Mouse (Mus musculus) CH12.LX (cell line): ENCODE data around the gene Timm13.

ENCODE experiments used
- BHLHE40 ChIP-seq: IDR thresholded peaks from 2 replicates; pipeline ENCODE4 v1.6.1; 2011; ENCODE audit warnings: mild to moderate bottlenecking, low read depth, low read length, improper control_type of control experiment
- CHD1 ChIP-seq: IDR thresholded peaks from 2 replicates; pipeline ENCODE4 v1.6.1; 2012; ENCODE audit warnings: low read depth, low read length, improper control_type of control experiment, inconsistent platforms
- CTCF ChIP-seq, 2 experiments: IDR thresholded peaks in 1 of 2; conservative IDR thresholded peaks in 1 of 2; 2 replicates each; pipeline ENCODE4 v1.5.1; 2011 to 2012; ENCODE audit warnings: low read depth in 2 of 2, low read length in 2 of 2, improper control_type of control experiment in 1 of 2, inconsistent platforms in 1 of 2, mild to moderate bottlenecking in 1 of 2, moderate library complexity in 1 of 2
- ELF1 ChIP-seq: IDR thresholded peaks from 2 replicates; pipeline ENCODE4 v1.6.1; 2014; ENCODE audit warnings: low read depth, mild to moderate bottlenecking, inconsistent platforms, low read length, improper control_type of control experiment
- EP300 ChIP-seq: IDR thresholded peaks from 2 replicates; pipeline ENCODE4 v1.6.1; 2011; ENCODE audit warnings: low read length, improper control_type of control experiment
- GABPA ChIP-seq: IDR thresholded peaks from 2 replicates; pipeline ENCODE4 v1.6.1; 2012; ENCODE audit warnings: low read depth, low read length, improper control_type of control experiment, inconsistent platforms; ENCODE audit not compliant: insufficient replicate concordance
- HCFC1 ChIP-seq: IDR thresholded peaks from 2 replicates; pipeline ENCODE4 v1.6.1; 2012; ENCODE audit warnings: low read depth, mild to moderate bottlenecking, inconsistent platforms, low read length, improper control_type of control experiment
- KAT2A ChIP-seq: IDR thresholded peaks from 2 replicates; pipeline ENCODE4 v1.6.1; 2012; ENCODE audit warnings: low read length, improper control_type of control experiment, inconsistent platforms; ENCODE audit not compliant: insufficient replicate concordance
- MAFK ChIP-seq: IDR thresholded peaks from 2 replicates; pipeline ENCODE4 v1.6.1; 2011; ENCODE audit warnings: low read length, improper control_type of control experiment; ENCODE audit not compliant: insufficient replicate concordance
- NRF1 ChIP-seq: IDR thresholded peaks from 2 replicates; pipeline ENCODE4 v1.6.1; 2014; ENCODE audit warnings: low read depth, mild to moderate bottlenecking, inconsistent platforms, low read length, improper control_type of control experiment, moderate library complexity
- SIN3A ChIP-seq: IDR thresholded peaks from 2 replicates; pipeline ENCODE4 v1.6.1; 2012; ENCODE audit warnings: low read length, improper control_type of control experiment, inconsistent platforms
- TBP ChIP-seq: conservative IDR thresholded peaks from 2 replicates; pipeline ENCODE4 v1.6.1; 2011; ENCODE audit warnings: low read depth, low read length, improper control_type of control experiment
- USF1 ChIP-seq: IDR thresholded peaks from 2 replicates; pipeline ENCODE4 v1.6.1; 2014; ENCODE audit warnings: low read depth, mild to moderate bottlenecking, inconsistent platforms, low read length, improper control_type of control experiment
- USF2 ChIP-seq: conservative IDR thresholded peaks from 2 replicates; pipeline ENCODE4 v1.6.1; 2011; ENCODE audit warnings: low read depth, low read length, improper control_type of control experiment

DNA sequence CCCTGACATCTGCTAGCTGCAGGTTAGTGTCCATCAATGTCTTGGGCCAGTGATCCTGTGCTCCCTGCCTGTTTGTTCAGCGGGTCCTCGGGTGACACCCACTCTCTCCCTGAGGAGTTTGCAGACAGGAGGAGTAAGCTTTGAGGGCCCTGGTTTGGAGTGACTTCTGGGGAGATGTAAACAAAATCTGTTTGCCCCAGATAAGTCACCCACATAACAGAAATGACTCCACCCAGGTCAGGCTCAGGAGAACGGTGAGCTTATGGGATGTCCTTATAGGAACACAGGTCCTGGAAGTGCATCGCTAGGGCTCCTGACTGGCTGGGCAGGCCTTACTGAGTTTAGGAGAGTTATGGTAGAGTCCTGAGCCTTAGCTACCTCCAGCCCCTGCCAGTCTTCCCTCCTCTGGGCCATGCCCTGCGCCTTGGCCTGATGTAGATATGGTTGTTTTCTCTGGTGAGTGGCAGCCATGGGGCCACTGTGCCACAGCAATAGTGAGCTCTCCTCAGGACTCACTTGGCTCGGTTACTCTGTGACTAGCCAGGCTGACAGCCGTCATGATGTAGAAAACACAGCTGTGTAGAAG, 42.3 kb downstream of the Timm13 start:
- TF ChIP-seq CTCF (conservative IDR thresholded peaks at IDR 0.05 in 1 of 2, IDR thresholded peaks at IDR 0.05 in 1 of 2; ENCODE audit: low read depth in 2 of 2, low read length in 2 of 2) = no peak
- no peak for TF ChIP-seq MAFK
- TF ChIP-seq GABPA = no peak
- no peak for TF ChIP-seq SIN3A
- no peak for TF ChIP-seq KAT2A
- TF ChIP-seq TBP = no peak
- no peak for TF ChIP-seq EP300
- no peak for TF ChIP-seq HCFC1
- no peak for TF ChIP-seq ELF1
- no peak for TF ChIP-seq USF1
- no peak for TF ChIP-seq CHD1
- no peak for TF ChIP-seq BHLHE40
- TF ChIP-seq NRF1 = no peak
- TF ChIP-seq USF2 = no peak
